Mouse (Mus musculus) kidney, postnatal 0 days (tissue): ENCODE data around the gene Gch1. TPM values are rescaled to one million over a fixed set of nuclear protein-coding genes. Genes with fewer than 3 reads are reported as not detected.

Source experiments
- ATAC-seq: fragments of 200-750 bp; cut with Nextera tagmentation; replicated peaks from 2 replicates; pipeline ENCODE4 v1.8.0; 2017; ENCODE audit warnings: low read depth, moderate number of reproducible peaks, moderate TSS enrichment, moderate library complexity; ENCODE audit not compliant: low FRiP score
- DNase-seq: peaks from one replicate; pipeline ENCODE4 v3.0.0-alpha.2; 2016; ENCODE audit warnings: low spot score
- H3K27ac ChIP-seq: fragments of 300-500 bp; sonication (generic); 2 replicates; pipeline ENCODE4 v1.5.1; 2014; ENCODE audit warnings: mild to moderate bottlenecking
- H3K27me3 ChIP-seq: fragments of 300-500 bp; sonication (generic); 2 replicates; pipeline ENCODE4 v1.6.1; 2014; ENCODE audit warnings: low read length, mixed read lengths; ENCODE audit not compliant: insufficient read depth
- H3K36me3 ChIP-seq: fragments of 300-500 bp; sonication (generic); 2 replicates; pipeline ENCODE4 v1.6.1; 2014; ENCODE audit warnings: low read length, mixed read lengths; ENCODE audit not compliant: insufficient read depth
- H3K4me1 ChIP-seq: fragments of 300-500 bp; sonication (generic); replicated peaks from 2 replicates; pipeline ENCODE4 v1.6.1; 2014; ENCODE audit warnings: antibody characterized with exemption, low read length, mixed read lengths; ENCODE audit not compliant: insufficient read depth
- H3K4me2 ChIP-seq: fragments of 300-500 bp; sonication (generic); 2 replicates; pipeline ENCODE4 v1.6.1; 2014; ENCODE audit warnings: mild to moderate bottlenecking, low read length, moderate library complexity, mixed read lengths
- H3K4me3 ChIP-seq: fragments of 300-500 bp; sonication (generic); replicated peaks from 2 replicates; pipeline ENCODE4 v1.5.1; 2014; ENCODE audit warnings: low read depth, low read length
- H3K9ac ChIP-seq: fragments of 300-500 bp; sonication (generic); 2 replicates; pipeline ENCODE4 v1.6.1; 2014; ENCODE audit warnings: low read depth, low read length
- H3K9me3 ChIP-seq: fragments of 300-500 bp; sonication (generic); replicated peaks from 2 replicates; pipeline ENCODE4 v1.6.1; 2016; ENCODE audit warnings: low read length, inconsistent platforms, mixed read lengths
- CTCF ChIP-seq: IDR thresholded peaks from 2 replicates; pipeline ENCODE4 v1.5.1; 2016; ENCODE audit warnings: antibody characterized with exemption, low read depth, mild to moderate bottlenecking, moderate library complexity
- WGBS: fragments of 180-500 bp; shearing (Covaris S2); extraction: QIAGEN DNeasy Blood & Tissue Kit; methylation state at CpG from one replicate; pipeline ENCODE4 v1.1.7; 2014; 5-methylcytosine and 5-hydroxymethylcytosine counted together
- polyA plus RNA-seq: library from polyadenylated mRNA; unstranded; fragments of >200 nt; fragmentation: Nextera tagmentation; extraction: Ambion mirVana; gene quantifications from 2 replicates; pipeline ENCODE4 v1.2.1, GENCODE M21; 2015

Gch1 gene
- 1.4 and 2.2 TPM in 2 replicates for polyA plus RNA-seq

- Histone ChIP-seq H3K27ac (no peak within 1 kb of the TSS), H3K27me3 (peaks cover 11% of the 10 kb centered on the region), H3K4me3 (peak within 1 kb of the TSS; percentile 61), H3K36me3 (no peaks in the 10 kb centered on the region), H3K4me2 (peak within 1 kb of the TSS; percentile 94), H3K9me3 (no peaks in the 10 kb centered on the region), H3K9ac (peak within 1 kb of the TSS; percentile 43), H3K4me1 (no peaks in the 10 kb centered on the region)
- TF ChIP-seq CTCF = peak; percentile 16; the same call in 1 of the 2 replicates
- under 1% methylated on average over 54 of the region's 68 CpGs for WGBS
- ATAC-seq (peak; percentile 61; the same call in 1 of the 2 replicates), DNase-seq (peak; percentile 72)
These were observed at the start of gene Gch1 for GRCm38 (mm10) chr14:47188848-47189634. TSS of gene Gch1 (minus strand) at chr14:47189413.

GRCm38 (mm10) chr14:47237286-47237685 lies 48.1 kb upstream of the Gch1 start:
- WGBS = 81% methylated on average over 4 of the region's 4 CpGs
- Histone ChIP-seq H3K9ac (no peak overlapping the region), H3K4me1 (no peaks in the 10 kb centered on the region), H3K9me3 (no peaks in the 10 kb centered on the region), H3K27ac (no peak overlapping the region), H3K4me2 (no peak overlapping the region), H3K36me3 (no peaks in the 10 kb centered on the region), H3K4me3 (no peak overlapping the region), H3K27me3 (no peaks in the 10 kb centered on the region)
- no peak for TF ChIP-seq CTCF
- no peak for DNase-seq
- no peak for ATAC-seq

- H3K4me3 ChIP-seq = no peak overlapping the region
- TF ChIP-seq CTCF = no peak
- no peaks in the 10 kb centered on the region for H3K36me3 ChIP-seq
- no peaks in the 10 kb centered on the region for H3K4me1 ChIP-seq
- DNase-seq = no peak
- ATAC-seq = no peak
- no peak overlapping the region for H3K4me2 ChIP-seq
- H3K9me3 ChIP-seq = no peaks in the 10 kb centered on the region
- WGBS = 87% methylated on average over 7 of the region's 7 CpGs
- H3K9ac ChIP-seq = no peak overlapping the region
- no peaks in the 10 kb centered on the region for H3K27me3 ChIP-seq
- no peak overlapping the region for H3K27ac ChIP-seq
These were observed 47.3 kb upstream of the Gch1 start for GRCm38 (mm10) chr14:47236491-47236890.

- Histone ChIP-seq H3K27ac (no peak overlapping the region), H3K36me3 (no peaks in the 10 kb centered on the region), H3K27me3 (no peaks in the 10 kb centered on the region), H3K9ac (no peak overlapping the region), H3K9me3 (no peaks in the 10 kb centered on the region), H3K4me2 (no peak overlapping the region), H3K4me3 (no peak overlapping the region), H3K4me1 (no peaks in the 10 kb centered on the region)
- no peak for ATAC-seq
- no peak for DNase-seq
- 61% methylated on average over 5 of the region's 5 CpGs for WGBS
- TF ChIP-seq CTCF = no peak
These were observed 45.5 kb upstream of the Gch1 start for GRCm38 (mm10) chr14:47234526-47235250.

- Histone ChIP-seq H3K9ac (no peak overlapping the region), H3K4me3 (no peak overlapping the region), H3K27ac (no peak overlapping the region), H3K4me1 (no peaks in the 10 kb centered on the region), H3K9me3 (no peaks in the 10 kb centered on the region), H3K36me3 (no peaks in the 10 kb centered on the region), H3K27me3 (no peaks in the 10 kb centered on the region), H3K4me2 (no peak overlapping the region)
- DNase-seq (no peak), ATAC-seq (no peak)
- TF ChIP-seq CTCF = no peak
- 87% methylated on average over 3 of the region's 3 CpGs for WGBS
These were observed 44.8 kb upstream of the Gch1 start for GRCm38 (mm10) chr14:47234032-47234431.

GRCm38 (mm10) chr14:47233602-47234001 lies 44.4 kb upstream of the Gch1 start:
- DNase-seq (no peak), ATAC-seq (no peak)
- Histone ChIP-seq H3K27me3 (no peaks in the 10 kb centered on the region), H3K36me3 (no peaks in the 10 kb centered on the region), H3K4me1 (no peaks in the 10 kb centered on the region), H3K27ac (no peak overlapping the region), H3K9me3 (no peaks in the 10 kb centered on the region), H3K9ac (no peak overlapping the region), H3K4me2 (no peak overlapping the region), H3K4me3 (no peak overlapping the region)
- no peak for TF ChIP-seq CTCF
- 76% methylated on average over 2 of the region's 2 CpGs for WGBS
